Mouse (Mus musculus): ENCODE results near the gene Fars2.

Gene Fars2

DNA sequence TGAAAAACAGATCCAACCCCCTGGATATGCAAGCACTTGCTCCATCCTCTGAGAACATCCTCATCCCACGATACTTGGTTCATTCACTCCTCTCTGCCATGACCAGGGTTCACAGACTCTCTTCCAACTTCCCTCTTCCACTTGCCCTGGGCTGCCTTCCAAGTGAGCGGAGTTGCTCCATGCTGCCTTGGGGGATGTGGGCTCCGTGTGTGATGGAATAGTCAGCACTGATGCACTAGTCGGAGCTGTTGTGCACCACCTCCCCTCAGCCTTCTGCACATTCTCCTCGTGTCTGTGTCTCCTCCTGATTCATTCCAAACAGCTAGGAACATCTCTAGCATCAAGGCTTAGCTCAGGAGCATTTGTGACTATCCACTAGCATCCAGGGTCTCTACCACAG lies 389.1 kb downstream of the Fars2 start:
- no peak for DNase-seq (ENCODE audit: low read depth, low spot score)

DNA sequence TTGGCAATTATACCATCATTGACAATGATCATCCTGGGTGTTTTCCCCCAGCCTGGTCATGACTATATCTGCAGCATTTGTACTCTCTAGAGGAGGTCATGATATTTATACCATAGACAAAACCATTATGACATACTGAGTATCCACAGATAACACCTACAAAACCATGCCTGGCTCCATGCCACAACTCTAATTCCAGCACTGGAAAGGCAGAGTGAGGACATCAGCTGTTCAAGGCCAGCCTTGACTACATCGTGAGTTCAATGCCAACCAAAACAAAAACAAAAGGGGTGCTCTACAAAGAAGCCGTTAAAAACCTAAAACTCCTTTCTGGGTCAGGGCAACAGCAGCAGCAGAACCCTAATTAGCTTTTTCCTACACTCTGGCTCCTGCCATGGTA lies 392.9 kb downstream of the Fars2 start:
- DNase-seq (ENCODE audit: low read depth, low spot score), result no peak

DNA sequence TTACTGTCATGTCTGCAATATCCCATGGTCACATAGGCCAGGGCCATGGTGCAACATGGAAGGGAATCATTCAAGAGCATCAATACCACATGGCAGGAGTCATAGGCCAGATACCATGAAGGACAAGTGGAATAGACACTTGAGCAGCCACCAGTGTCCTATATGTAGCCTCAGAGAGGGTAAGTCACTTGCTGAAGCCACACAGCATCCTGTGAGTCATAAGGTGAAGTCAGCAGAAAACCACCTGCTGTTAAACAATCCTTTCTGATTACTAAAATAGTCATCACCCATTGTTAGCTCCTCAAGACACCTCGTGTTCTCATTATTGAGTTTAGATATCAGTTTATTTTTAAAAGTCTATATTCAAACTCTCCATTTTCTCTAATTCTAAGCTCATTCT lies 395.9 kb downstream of the Fars2 start:
- peak; percentile 12 for DNase-seq (ENCODE audit: low read depth, low spot score)

DNA sequence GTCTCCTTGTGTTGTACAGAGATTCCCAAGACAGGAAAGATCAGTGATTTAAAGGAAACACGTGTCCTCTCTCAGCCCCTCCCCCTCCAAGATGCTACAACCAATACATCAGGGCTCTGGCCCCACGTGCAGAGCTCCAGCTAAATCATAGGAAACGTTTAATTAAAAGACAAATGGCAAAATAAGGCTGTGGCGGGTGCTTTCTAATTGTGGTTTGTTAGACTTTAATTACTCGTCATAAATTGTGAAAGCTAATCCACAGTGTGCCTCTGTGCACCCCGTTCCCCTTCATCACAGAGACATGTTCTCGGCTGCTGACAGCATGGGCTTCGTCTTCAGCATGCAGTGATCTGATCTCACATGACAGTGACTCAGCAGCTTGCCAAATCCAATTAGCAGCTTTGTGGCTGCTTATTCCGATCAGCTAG lies 400.9 kb downstream of the Fars2 start:
- DNase-seq (ENCODE audit: low read depth, low spot score), result peak; percentile 14

GRCm38 (mm10) chr13:36527761-36528160 lies 410.5 kb downstream of the Fars2 start:
- no peak for DNase-seq (ENCODE audit: low read depth, low spot score)

GRCm38 (mm10) chr13:36528223-36528895 lies 411.1 kb downstream of the Fars2 start:
- no peak for DNase-seq (ENCODE audit: low read depth, low spot score)

- no peak for DNase-seq (ENCODE audit: low read depth, low spot score)
Observed at GRCm38 (mm10) chr13:36529467-36530039, 412.3 kb downstream of the Fars2 start.

GRCm38 (mm10) chr13:36530852-36531251 lies 413.6 kb downstream of the Fars2 start:
- DNase-seq (ENCODE audit: low read depth, low spot score), result no peak

GRCm38 (mm10) chr13:36531893-36532292 lies 414.7 kb downstream of the Fars2 start:
- DNase-seq (ENCODE audit: low read depth, low spot score), result no peak

DNA sequence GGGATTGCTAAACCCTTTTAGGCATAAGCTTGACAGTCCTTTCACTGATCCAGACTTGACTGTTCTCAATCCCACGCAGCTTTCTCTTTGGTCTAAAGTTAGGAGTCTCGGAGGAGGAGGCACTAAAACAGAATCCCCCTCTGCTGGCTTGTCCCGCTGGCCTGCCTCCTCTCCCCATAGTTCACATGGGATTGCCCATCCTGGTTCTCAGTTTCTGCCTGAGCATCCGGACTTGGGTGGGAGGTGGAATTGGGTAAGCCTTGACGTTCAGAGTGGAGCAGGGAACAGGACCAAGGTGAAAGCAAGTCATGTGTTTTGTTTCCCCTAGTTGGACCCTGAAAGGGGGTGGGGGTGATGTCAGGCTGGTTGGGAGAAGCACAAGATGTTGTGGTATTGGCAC lies 415.9 kb downstream of the Fars2 start:
- no peak for DNase-seq (ENCODE audit: low read depth, low spot score)

GRCm38 (mm10) chr13:36533518-36533917 lies 416.3 kb downstream of the Fars2 start:
- no peak for DNase-seq (ENCODE audit: low read depth, low spot score)

DNA sequence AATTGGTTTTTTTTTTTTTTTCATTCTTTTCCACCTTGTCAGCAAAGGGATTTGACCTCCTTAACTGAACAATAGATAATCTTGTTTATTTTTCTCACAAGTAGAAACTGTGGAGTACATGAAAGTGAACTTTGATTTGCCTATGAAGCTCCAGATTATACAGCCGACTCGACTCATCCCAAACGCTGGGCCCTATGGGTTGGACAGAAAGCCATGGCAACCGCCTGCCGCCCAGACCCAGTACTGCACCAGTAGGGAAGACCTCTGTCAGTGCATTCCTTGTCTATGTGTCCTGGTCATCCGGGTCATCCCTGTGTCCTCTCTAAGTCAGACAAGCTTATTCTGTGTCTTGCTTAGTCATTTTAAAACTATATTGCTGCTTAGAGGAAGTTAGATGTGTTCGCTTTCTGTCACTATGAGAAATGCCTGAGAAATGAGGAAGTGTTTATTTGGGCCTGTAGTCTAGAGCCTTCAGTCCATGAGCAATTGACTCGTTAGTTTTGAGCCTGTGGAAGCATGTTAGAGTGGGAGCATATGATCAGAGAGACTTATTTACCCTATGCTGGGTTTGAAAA lies 416.8 kb downstream of the Fars2 start:
- no peak for DNase-seq (ENCODE audit: low read depth, low spot score)

- DNase-seq (ENCODE audit: low read depth, low spot score), result no peak
Observed at GRCm38 (mm10) chr13:36537580-36537979, 420.4 kb downstream of the Fars2 start.

GRCm38 (mm10) chr13:36538385-36538784 lies 421.2 kb downstream of the Fars2 start:
- no peak for DNase-seq (ENCODE audit: low read depth, low spot score)

- DNase-seq (ENCODE audit: low read depth, low spot score), result no peak
Observed at GRCm38 (mm10) chr13:36540231-36540630, 423.0 kb downstream of the Fars2 start.

DNA sequence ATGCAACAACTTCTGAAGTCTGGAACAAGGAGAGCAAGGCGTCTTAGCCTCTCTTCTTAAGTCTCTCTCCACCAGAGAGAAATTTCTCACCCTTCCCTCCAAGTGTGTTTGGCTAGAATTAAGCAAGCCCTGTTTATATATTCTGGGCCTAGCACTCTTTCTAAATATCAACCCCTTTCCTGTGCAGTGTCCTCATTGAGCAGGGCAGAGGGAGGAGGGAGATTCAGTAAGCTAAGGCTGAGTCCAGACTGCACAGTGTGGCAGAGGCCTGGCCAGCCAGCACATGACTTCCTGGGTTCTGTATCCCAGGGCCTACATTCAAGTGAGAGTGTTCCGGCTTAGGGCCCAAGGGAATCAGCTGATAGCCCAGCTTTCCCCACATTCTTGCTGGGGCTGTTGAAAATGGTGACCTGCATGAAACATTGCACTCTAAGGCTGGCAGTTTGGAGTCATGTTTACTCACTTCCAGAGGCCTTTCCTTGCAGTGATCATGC lies 424.1 kb downstream of the Fars2 start:
- no peak for DNase-seq (ENCODE audit: low read depth, low spot score)

DNA sequence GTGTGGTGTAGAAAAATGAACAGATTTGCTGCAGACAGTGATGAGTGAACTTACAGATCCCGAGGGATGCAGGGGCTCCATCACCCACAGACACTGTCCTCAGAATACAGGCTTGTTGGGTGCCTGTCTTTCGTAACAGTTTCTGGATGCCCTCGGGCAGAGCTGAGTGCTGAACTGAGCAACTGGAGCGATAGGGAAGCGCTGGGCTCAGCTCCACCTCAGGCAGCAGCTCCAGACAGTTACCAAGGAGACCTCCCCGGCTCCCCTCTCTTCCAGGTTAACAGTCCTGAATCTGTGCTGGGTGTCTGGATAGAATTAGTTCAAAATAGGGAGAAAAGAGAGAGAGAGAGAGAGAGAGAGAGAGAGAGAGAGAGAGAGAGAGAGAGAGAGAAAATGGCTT lies 433.5 kb downstream of the Fars2 start:
- no peak for DNase-seq (ENCODE audit: low read depth, low spot score)

DNA sequence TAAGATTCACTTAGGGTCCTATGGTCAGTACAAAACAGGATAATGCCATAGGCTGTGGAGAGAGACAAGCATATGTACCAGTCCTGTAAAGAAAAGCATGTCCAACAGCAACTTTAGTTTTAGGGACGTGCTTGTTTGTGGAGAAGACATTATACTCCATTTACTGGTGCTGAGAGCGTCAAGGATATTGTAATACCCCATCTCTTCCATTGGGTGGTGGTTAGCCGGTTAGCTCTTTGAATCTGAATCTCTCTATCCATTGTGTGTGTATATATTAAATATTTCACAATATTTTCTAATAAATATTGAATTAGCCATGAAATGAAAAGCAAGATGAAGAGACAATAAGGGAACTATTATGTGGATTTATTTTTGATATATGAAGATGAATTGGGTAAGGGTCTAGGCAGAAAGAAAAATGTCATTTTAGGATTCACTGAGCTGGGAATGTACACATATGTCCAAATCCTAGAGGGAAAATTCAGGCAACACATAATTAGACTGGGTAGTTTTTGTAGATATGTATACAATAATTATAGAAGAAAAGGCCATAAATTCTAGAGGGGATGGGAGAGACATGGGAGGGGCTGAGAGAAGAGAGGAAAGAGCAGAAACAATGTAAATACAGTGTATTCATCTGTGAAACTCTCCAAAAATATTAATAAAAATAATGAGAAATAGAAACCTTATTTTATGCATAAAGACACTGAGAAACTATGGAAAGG lies 435.5 kb downstream of the Fars2 start:
- DNase-seq (ENCODE audit: low read depth, low spot score), result no peak

- no peak for DNase-seq (ENCODE audit: low read depth, low spot score)
Observed at GRCm38 (mm10) chr13:36553247-36553642, 436.0 kb downstream of the Fars2 start.

GRCm38 (mm10) chr13:36554743-36555142 lies 437.5 kb downstream of the Fars2 start:
- DNase-seq (ENCODE audit: low read depth, low spot score), result no peak

DNA sequence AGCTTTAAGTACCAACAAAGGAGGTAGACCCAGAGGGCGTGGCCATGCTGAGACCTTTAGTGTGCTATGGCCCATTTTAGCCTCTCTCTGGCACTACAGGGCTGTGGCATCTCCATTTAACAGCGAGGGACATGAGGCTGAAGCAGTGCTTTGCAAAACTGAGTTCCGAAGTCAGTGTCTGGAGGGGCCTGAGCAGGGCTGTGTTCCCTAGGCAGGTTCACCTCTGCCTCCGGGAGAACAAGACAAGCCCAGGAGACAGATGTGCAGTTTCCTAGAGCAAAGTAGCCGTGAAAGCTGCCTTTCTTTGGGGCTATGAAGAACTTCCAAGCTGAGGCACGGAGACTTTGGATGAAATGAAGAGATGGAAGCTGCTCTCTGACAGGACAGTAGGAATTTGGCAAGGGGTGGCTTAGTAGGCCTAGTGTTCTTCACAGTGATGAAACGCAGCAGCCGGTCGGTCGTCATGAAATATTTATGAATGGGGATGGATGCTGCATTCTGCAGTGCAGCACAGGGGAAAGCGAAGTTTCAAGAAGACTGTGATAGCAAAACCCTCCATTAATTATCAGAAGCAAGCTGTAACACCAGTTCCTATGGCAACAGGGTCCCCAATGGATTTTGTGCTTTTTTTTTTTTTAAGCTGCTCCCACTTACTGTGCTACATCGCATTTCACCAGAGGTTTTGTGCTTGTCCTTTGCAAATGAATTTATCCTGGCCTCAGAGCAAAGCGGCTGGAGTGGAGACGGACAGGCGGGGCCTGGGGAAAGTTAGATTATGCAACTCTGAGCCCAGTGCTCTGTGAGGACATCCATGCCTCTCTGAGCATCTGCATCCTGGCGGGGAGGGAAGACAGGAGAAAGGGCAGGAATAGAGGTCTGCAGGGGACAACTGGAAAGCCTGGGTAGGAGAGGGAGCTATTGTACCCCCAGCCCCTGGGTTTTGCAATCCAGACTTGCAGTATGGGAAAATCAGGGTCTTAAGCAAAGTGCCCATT lies 445.5 kb downstream of the Fars2 start:
- DNase-seq (ENCODE audit: low read depth, low spot score), result no peak

Measured in R1 (cell line).